Mouse (Mus musculus) limb, embryonic 11.5 days (tissue): ENCODE results near the gene 2010109A12Rik. TPM values are rescaled to one million over a fixed set of nuclear protein-coding genes. Genes with fewer than 3 reads are reported as not detected.

Source experiments
- ATAC-seq: fragments of 200-750 bp; cut with Nextera tagmentation; 2 replicates; pipeline ENCODE4 v1.8.0; 2017; ENCODE audit warnings: low read depth; ENCODE audit not compliant: insufficient number of reproducible peaks, low FRiP score, low TSS enrichment
- DNase-seq: peaks from one replicate; pipeline ENCODE4 v3.0.0-alpha.2; 2015; ENCODE audit warnings: low spot score
- H3K27ac ChIP-seq: fragments of 300-500 bp; sonication (generic); replicated peaks from 2 replicates; pipeline ENCODE4 v1.5.1; 2014; ENCODE audit warnings: low read depth, mild to moderate bottlenecking, low read length
- H3K27me3 ChIP-seq: fragments of 300-500 bp; sonication (generic); 2 replicates; pipeline ENCODE4 v1.6.1; 2014; ENCODE audit warnings: mild to moderate bottlenecking, low read length, mixed read lengths; ENCODE audit not compliant: control insufficient read depth, insufficient read depth
- H3K36me3 ChIP-seq: fragments of 300-500 bp; sonication (generic); 2 replicates; pipeline ENCODE4 v1.6.1; 2014; ENCODE audit warnings: mild to moderate bottlenecking, low read length, moderate library complexity, mixed read lengths; ENCODE audit not compliant: control insufficient read depth, insufficient read depth
- H3K4me1 ChIP-seq: fragments of 300-500 bp; sonication (generic); 2 replicates; pipeline ENCODE4 v1.6.1; 2014; ENCODE audit warnings: low read length, mixed read lengths; ENCODE audit not compliant: control insufficient read depth, insufficient read depth
- H3K4me2 ChIP-seq: fragments of 300-500 bp; sonication (generic); 2 replicates; pipeline ENCODE4 v1.6.1; 2014; ENCODE audit warnings: low read depth, mild to moderate bottlenecking, moderate library complexity; ENCODE audit not compliant: severe bottlenecking
- H3K4me3 ChIP-seq: fragments of 300-500 bp; sonication (generic); 2 replicates; pipeline ENCODE4 v1.5.1; 2014; ENCODE audit warnings: low read depth, low read length
- H3K9ac ChIP-seq: fragments of 300-500 bp; sonication (generic); 2 replicates; pipeline ENCODE4 v1.6.1; 2014; ENCODE audit warnings: mild to moderate bottlenecking, low read length
- H3K9me3 ChIP-seq: fragments of 300-500 bp; sonication (generic); 2 replicates; pipeline ENCODE4 v1.6.1; 2016; ENCODE audit warnings: low read length; ENCODE audit not compliant: control insufficient read depth
- WGBS: fragments of 180-500 bp; shearing (Covaris S2); extraction: QIAGEN DNeasy Blood & Tissue Kit; methylation state at CpG from one replicate; pipeline ENCODE4 v1.1.7; 2014; 5-methylcytosine and 5-hydroxymethylcytosine counted together
- polyA plus RNA-seq: library from polyadenylated mRNA; unstranded; fragments of >200 nt; fragmentation: Nextera tagmentation; extraction: Ambion mirVana; gene quantifications from 2 replicates; pipeline ENCODE4 v1.2.1, GENCODE M21; 2014

2010109A12Rik gene
- 1.9 and 2.3 TPM in 2 replicates for polyA plus RNA-seq

- Histone ChIP-seq H3K27me3 (no peaks in the 10 kb centered on the region), H3K4me2 (peak within 1 kb of the TSS; percentile 79), H3K36me3 (no peaks in the 10 kb centered on the region), H3K27ac (peak within 1 kb of the TSS; percentile 87), H3K9ac (peak within 1 kb of the TSS; percentile 93), H3K4me3 (peak within 1 kb of the TSS; percentile 91), H3K9me3 (no peaks in the 10 kb centered on the region), H3K4me1 (peaks cover 10% of the 10 kb centered on the region; the same call in 1 of the 2 replicates)
- DNase-seq (peak; percentile 95), ATAC-seq (peak; percentile 97)
- under 1% methylated on average over 70 of the region's 79 CpGs for WGBS
These were observed at the start of gene 2010109A12Rik, which contains the start of gene Ccni for GRCm38 (mm10) chr5:93206109-93207005. TSS of gene 2010109A12Rik (plus strand) at chr5:93206518. TSS of gene Ccni (minus strand) at chr5:93206495.

- ATAC-seq (no peak), DNase-seq (peak; percentile 58)
- H3K4me2 ChIP-seq, result no peak overlapping the region
- no peak overlapping the region for H3K4me3 ChIP-seq
- H3K9me3 ChIP-seq, result no peaks in the 10 kb centered on the region
- no peaks in the 10 kb centered on the region for H3K4me1 ChIP-seq
- H3K27me3 ChIP-seq, result no peaks in the 10 kb centered on the region
- H3K9ac ChIP-seq, result no peak overlapping the region
- H3K36me3 ChIP-seq, result peaks cover 32% of the 10 kb centered on the region
- H3K27ac ChIP-seq, result no peak overlapping the region
- 81% methylated on average over 3 of the region's 3 CpGs for WGBS
These were observed 42.8 kb upstream of the 2010109A12Rik start for GRCm38 (mm10) chr5:93163541-93163940.

GRCm38 (mm10) chr5:93167919-93168516, 38.3 kb upstream of the 2010109A12Rik start:
- no peaks in the 10 kb centered on the region for H3K27me3 ChIP-seq
- no peak overlapping the region for H3K9ac ChIP-seq
- no peak for DNase-seq
- no peak overlapping the region for H3K4me2 ChIP-seq
- H3K27ac ChIP-seq, result no peak overlapping the region
- ATAC-seq, result no peak
- no peak overlapping the region for H3K4me3 ChIP-seq
- H3K9me3 ChIP-seq, result no peaks in the 10 kb centered on the region
- H3K36me3 ChIP-seq, result peaks cover 14% of the 10 kb centered on the region
- no peaks in the 10 kb centered on the region for H3K4me1 ChIP-seq
- 92% methylated on average over 11 of the region's 11 CpGs for WGBS

GRCm38 (mm10) chr5:93168654-93169053, 37.7 kb upstream of the 2010109A12Rik start:
- H3K27me3 ChIP-seq, result no peaks in the 10 kb centered on the region
- H3K4me3 ChIP-seq, result no peak overlapping the region
- H3K36me3 ChIP-seq, result peaks cover 12% of the 10 kb centered on the region
- H3K9me3 ChIP-seq, result no peaks in the 10 kb centered on the region
- WGBS, result 46% methylated on average over 6 of the region's 6 CpGs
- DNase-seq, result no peak
- no peak overlapping the region for H3K27ac ChIP-seq
- H3K4me1 ChIP-seq, result no peaks in the 10 kb centered on the region
- no peak overlapping the region for H3K4me2 ChIP-seq
- no peak for ATAC-seq
- no peak overlapping the region for H3K9ac ChIP-seq

GRCm38 (mm10) chr5:93171420-93171819, 34.9 kb upstream of the 2010109A12Rik start:
- no peak for DNase-seq
- Histone ChIP-seq H3K36me3 (peaks cover 14% of the 10 kb centered on the region), H3K4me2 (no peak overlapping the region), H3K4me3 (no peak overlapping the region), H3K9me3 (no peaks in the 10 kb centered on the region), H3K27me3 (no peaks in the 10 kb centered on the region), H3K4me1 (no peaks in the 10 kb centered on the region), H3K9ac (no peak overlapping the region), H3K27ac (no peak overlapping the region)
- ATAC-seq, result no peak
- 96% methylated on average over 15 of the region's 15 CpGs for WGBS

GRCm38 (mm10) chr5:93172536-93172935, 33.8 kb upstream of the 2010109A12Rik start:
- Histone ChIP-seq H3K36me3 (peaks cover 5% of the 10 kb centered on the region), H3K9me3 (no peaks in the 10 kb centered on the region), H3K4me1 (no peaks in the 10 kb centered on the region), H3K27ac (no peak overlapping the region), H3K9ac (no peak overlapping the region), H3K4me2 (no peak overlapping the region), H3K27me3 (no peaks in the 10 kb centered on the region), H3K4me3 (no peak overlapping the region)
- no peak for ATAC-seq
- DNase-seq, result no peak
- 87% methylated on average over 6 of the region's 6 CpGs for WGBS

GRCm38 (mm10) chr5:93174675-93175074, 31.6 kb upstream of the 2010109A12Rik start:
- 88% methylated on average over 6 of the region's 6 CpGs for WGBS
- H3K9me3 ChIP-seq, result no peaks in the 10 kb centered on the region

GRCm38 (mm10) chr5:93178616-93179015, 27.7 kb upstream of the 2010109A12Rik start:
- ATAC-seq (no peak), DNase-seq (no peak)
- Histone ChIP-seq H3K4me2 (no peak overlapping the region), H3K9ac (no peak overlapping the region), H3K27me3 (no peaks in the 10 kb centered on the region), H3K4me3 (no peak overlapping the region), H3K36me3 (peaks cover 5% of the 10 kb centered on the region), H3K27ac (no peak overlapping the region), H3K9me3 (no peaks in the 10 kb centered on the region), H3K4me1 (no peaks in the 10 kb centered on the region)
- 89% methylated on average over 6 of the region's 6 CpGs for WGBS

More at GRCm38 (mm10) chr5:93174675-93175074, 31.6 kb upstream of the 2010109A12Rik start:
- DNase-seq (no peak), ATAC-seq (no peak)
- Histone ChIP-seq H3K36me3 (peaks cover 5% of the 10 kb centered on the region), H3K27ac (no peak overlapping the region), H3K4me2 (no peak overlapping the region), H3K9ac (no peak overlapping the region), H3K4me1 (no peaks in the 10 kb centered on the region), H3K27me3 (no peaks in the 10 kb centered on the region), H3K4me3 (no peak overlapping the region)
